Mouse (Mus musculus): ENCODE measurements around the gene Abca14. TPM values are rescaled to one million over a fixed set of nuclear protein-coding genes. Genes with fewer than 3 reads are reported as not detected.
"Not testable (repeated sequence)": the region's sequence is repeated elsewhere in the genome, so short reads cannot be mapped to it uniquely, and the experiment has no call there.

Abca14 gene
- polyA plus RNA-seq, 1 experiment from 2014 or later, result not detected

DNA sequence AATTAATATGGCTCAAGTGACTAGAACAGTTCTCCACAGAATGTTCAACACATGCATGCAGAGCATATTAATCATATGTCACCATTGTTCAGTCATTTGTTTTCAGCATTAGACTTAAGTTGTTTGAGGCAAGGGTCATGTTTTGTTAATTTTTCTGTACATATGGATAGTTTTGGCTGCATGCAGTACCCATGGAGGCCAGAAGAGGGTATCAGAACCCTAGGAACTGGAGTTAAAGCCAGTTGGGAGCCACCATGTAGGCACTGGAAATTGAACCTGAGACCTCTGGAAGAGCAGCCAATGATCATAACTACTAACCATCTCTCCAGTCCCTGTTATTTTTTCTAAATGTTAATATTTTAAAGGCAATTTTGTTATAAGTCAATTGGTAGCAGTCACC lies 37.3 kb downstream of the Abca14 start:
- Histone ChIP-seq H3K4me2 (replicated peaks) (no peak overlapping the region), H3K4me1 (no peaks in the 10 kb centered on the region), H3K27me3 (no peaks in the 10 kb centered on the region), H3K27ac (no peak overlapping the region), H3K9ac (no peak overlapping the region), H3K36me3 (no peaks in the 10 kb centered on the region), H3K9me3 (replicated peaks) (no peaks in the 10 kb centered on the region), H3K4me3 (no peak overlapping the region)
- ATAC-seq (ENCODE audit: low FRiP score), result no peak

DNA sequence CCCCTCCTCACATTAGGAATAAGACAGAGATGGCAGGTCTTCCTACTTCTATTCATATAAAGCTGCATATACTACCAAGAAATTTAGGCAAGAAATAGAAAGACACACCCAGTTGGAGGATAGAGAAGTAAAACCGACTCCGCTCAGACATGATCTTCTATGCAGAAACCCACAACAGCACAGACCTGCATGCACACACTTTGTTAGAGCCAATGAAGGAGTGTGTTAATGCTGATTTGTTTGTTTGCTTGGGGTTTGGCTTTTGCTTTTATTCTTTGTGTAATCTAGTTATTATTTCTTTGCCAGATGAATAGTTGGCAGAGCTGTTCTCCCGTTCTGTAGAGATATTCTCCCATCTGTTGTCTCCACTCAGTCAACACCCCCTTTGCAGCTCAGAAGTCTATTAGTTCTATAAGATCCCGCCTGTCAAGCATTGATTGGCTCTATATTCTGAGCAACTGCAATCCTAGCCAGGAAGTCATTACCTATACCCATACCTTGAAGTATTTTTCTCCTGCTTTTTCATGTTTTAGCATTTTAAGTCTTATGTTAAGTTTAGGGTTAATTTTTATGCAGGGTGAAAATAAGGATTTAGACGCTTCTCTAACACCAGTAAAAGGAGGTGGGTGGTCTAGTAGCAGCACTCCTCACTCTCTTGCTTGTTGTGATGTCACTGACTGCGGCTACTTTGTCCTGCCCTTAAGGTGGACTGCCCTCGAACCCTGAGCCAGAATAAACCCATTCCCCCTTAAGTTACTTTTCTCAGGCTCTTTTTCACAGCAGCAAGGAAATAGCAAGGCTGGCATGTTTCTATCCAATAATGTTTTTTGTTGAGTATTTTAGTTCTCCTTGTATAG lies 67.6 kb downstream of the Abca14 start:
- no peak overlapping the region for H3K9ac ChIP-seq
- H3K4me3 ChIP-seq, result no peak overlapping the region
- H3K36me3 ChIP-seq, result no peaks in the 10 kb centered on the region
- H3K4me1 ChIP-seq, result no peaks in the 10 kb centered on the region
- H3K27me3 ChIP-seq, result no peaks in the 10 kb centered on the region
- 84% methylated on average over 7 of the region's 7 CpGs for WGBS
- no peaks in the 10 kb centered on the region for H3K9me3 ChIP-seq (replicated peaks)
- ATAC-seq (ENCODE audit: low FRiP score), result no peak
- no peak overlapping the region for H3K27ac ChIP-seq
- no peak overlapping the region for H3K4me2 ChIP-seq (replicated peaks)

DNA sequence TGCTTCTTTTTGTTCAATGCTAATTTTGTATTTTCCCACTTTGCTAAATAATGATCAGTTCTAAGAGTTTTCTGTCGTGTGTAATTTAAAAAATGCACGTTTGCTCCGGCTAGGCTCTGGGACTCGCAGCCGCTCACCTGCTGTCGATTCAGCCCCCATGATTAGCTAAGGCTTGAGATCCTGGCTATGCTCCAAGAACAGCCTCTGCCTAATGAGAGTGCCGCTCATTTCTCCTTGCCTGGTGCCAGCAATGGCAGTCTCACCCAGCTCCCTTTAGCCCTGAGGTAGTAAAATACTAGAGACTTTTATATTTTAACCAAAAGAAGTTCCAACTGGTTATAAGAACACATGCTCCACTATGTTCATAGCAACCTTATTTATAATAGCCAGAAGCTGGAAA lies 68.3 kb downstream of the Abca14 start:
- no peaks in the 10 kb centered on the region for H3K36me3 ChIP-seq
- no peak overlapping the region for H3K9ac ChIP-seq
- H3K4me2 ChIP-seq (replicated peaks), result no peak overlapping the region
- WGBS, result 74% methylated on average over 7 of the region's 7 CpGs
- H3K4me3 ChIP-seq, result no peak overlapping the region
- no peaks in the 10 kb centered on the region for H3K27me3 ChIP-seq
- no peaks in the 10 kb centered on the region for H3K4me1 ChIP-seq
- ATAC-seq (ENCODE audit: low FRiP score), result no peak
- no peaks in the 10 kb centered on the region for H3K9me3 ChIP-seq (replicated peaks)
- no peak overlapping the region for H3K27ac ChIP-seq

DNA sequence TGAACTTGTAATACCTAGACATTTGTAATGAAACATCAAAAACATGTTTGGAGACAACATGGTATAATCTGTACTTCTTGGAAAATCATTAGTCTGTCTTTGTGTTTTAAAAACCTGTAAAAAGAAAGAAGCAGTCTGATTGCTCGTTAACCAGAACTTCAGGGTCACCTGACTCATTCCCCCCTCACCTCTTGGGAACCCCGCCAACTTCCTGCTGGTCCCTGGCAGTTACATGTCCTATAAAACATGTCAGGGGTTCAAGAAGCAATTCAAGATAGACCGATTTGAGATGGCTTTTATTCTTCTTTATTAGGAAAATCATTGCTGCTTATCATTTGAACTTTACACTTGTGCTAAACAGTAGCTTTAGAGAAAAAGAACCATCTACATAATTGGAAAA lies 81.5 kb downstream of the Abca14 start:
- no peaks in the 10 kb centered on the region for H3K4me1 ChIP-seq
- no peak for ATAC-seq (ENCODE audit: low FRiP score)
- H3K36me3 ChIP-seq, result no peaks in the 10 kb centered on the region
- no peak overlapping the region for H3K9ac ChIP-seq
- no peaks in the 10 kb centered on the region; the same call in 1 of the 2 replicates for H3K27me3 ChIP-seq
- no peak overlapping the region for H3K4me3 ChIP-seq
- H3K4me2 ChIP-seq (replicated peaks), result no peak overlapping the region
- H3K9me3 ChIP-seq (replicated peaks), result no peaks in the 10 kb centered on the region
- 81% methylated on average over 3 of the region's 3 CpGs for WGBS
- no peak overlapping the region for H3K27ac ChIP-seq

DNA sequence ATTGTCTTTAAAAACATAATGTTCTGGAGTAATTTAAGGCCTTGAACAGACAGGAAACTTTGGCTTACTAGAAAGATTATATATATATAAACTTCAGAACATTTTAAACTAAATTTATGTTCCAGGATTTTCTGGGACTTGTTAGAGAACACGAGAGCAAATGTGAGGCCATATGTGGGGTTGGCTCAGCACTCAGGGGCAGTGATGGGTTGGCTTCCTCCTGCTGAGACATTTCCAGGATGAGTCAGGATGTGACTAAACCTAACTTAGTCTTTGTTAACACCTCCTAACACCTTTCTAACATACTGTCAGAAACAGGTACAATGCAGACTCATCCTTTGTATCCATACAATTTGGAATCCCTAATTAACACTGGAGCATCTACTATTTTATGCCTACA lies 112.3 kb downstream of the Abca14 start:
- 78% methylated on average over 1 of the region's 1 CpGs for WGBS
- no peaks in the 10 kb centered on the region for H3K27me3 ChIP-seq
- no peaks in the 10 kb centered on the region for H3K4me1 ChIP-seq
- no peak for ATAC-seq (ENCODE audit: low FRiP score)
- H3K9me3 ChIP-seq (replicated peaks), result no peaks in the 10 kb centered on the region
- no peak overlapping the region for H3K4me3 ChIP-seq
- H3K36me3 ChIP-seq, result no peaks in the 10 kb centered on the region
- no peak overlapping the region for H3K27ac ChIP-seq
- no peak overlapping the region for H3K9ac ChIP-seq
- H3K4me2 ChIP-seq (replicated peaks), result no peak overlapping the region

DNA sequence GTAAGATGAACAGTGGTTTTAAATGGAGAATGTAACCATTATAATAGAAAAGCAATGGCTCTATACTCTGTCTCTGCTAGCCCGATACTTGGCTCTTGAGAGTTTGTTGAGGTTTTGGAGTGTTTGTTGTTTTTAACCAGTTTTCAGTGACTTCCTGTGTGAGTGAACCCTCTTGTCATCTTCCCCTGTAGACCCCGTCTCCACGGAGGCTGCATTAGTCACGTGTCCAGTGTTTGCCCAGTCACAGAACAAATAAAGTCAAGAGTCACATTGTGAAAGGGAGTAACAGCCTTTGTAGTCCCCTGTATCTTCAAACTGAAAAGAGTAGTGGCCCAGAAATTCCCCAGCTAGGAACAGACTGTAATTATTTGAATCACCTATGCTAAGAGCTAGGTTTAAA lies 119.2 kb downstream of the Abca14 start:
- H3K4me1 ChIP-seq, result no peaks in the 10 kb centered on the region; the same call in 1 of the 2 replicates
- H3K4me3 ChIP-seq, result no peak overlapping the region
- no peak overlapping the region for H3K9ac ChIP-seq
- H3K27ac ChIP-seq, result no peak overlapping the region
- H3K27me3 ChIP-seq, result no peaks in the 10 kb centered on the region
- no peaks in the 10 kb centered on the region for H3K9me3 ChIP-seq (replicated peaks)
- ATAC-seq (ENCODE audit: low FRiP score), result no peak
- WGBS, result 42% methylated on average over 4 of the region's 4 CpGs
- no peaks in the 10 kb centered on the region for H3K36me3 ChIP-seq
- no peak overlapping the region for H3K4me2 ChIP-seq (replicated peaks)

DNA sequence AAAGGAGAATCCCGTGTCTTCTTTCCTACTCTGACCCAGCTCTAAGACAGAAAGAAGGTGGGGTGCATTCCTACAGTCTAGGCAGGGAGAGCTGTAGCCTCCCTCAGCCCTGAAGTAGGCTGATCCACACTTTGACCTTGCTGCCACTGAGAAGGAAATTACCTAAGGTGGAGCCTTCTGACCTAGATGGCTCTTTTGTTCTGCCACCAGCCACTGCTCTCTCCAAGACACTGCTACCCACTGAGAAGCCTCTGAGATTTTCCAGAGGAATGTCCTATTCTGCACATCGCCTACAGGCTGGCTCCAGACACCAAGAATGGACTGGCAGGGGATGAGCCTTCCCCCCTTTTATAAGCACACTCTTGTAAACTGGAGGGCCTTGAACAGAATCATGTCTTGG lies 122.2 kb downstream of the Abca14 start:
- WGBS, result 69% methylated on average over 2 of the region's 2 CpGs
- not testable (repeated sequence) for H3K4me1 ChIP-seq; H3K9ac ChIP-seq; H3K9me3 ChIP-seq (replicated peaks); H3K27me3 ChIP-seq; H3K27ac ChIP-seq; H3K36me3 ChIP-seq; H3K4me2 ChIP-seq (replicated peaks); H3K4me3 ChIP-seq; ATAC-seq (ENCODE audit: low FRiP score)

DNA sequence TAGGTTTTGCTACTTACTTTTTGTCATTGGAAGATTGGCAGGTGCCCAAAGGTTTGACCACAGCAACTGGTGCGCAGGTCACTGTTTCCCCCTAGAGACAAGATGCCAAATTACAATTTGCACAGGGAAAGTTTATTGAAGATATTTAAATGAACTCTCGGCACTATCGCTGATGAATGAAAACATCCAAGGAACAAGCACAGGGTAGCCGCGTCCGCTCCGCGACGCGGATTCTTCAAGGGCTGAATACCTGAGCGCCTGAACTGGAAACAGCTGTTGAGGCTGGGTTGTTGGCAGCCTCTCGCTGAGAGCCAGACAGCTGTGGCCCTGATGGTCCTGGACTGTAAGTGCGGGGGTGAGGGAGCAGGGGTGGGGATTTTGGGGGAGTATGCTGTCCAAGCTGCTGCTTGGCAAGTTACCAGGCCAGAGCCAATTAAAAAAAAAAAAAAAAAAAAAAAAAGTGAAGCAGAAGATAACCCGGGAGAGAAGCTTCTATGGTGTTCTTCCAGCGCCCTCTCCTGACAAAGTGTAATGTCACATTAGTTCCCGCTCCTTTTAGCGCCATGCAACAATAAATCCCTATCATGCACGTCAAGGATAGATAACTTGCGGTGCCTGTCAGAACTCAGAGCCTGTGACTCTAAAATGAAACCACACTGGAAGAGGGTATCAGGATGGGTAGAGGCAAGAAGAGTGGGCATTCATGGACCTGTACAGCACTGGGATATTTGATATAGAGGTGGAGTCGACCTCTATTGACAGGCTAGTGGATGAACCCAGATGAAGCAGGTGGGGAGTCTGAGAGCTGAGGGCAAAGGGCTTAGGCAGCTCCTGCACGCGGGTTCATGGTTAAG lies 123.7 kb downstream of the Abca14 start:
- no peaks in the 10 kb centered on the region for H3K36me3 ChIP-seq
- H3K4me3 ChIP-seq, result no peak overlapping the region
- 19% methylated on average over 22 of the region's 22 CpGs for WGBS
- H3K27ac ChIP-seq, result no peak overlapping the region
- H3K4me1 ChIP-seq, result no peaks in the 10 kb centered on the region; the same call in 1 of the 2 replicates
- H3K27me3 ChIP-seq, result no peaks in the 10 kb centered on the region
- no peaks in the 10 kb centered on the region for H3K9me3 ChIP-seq (replicated peaks)
- no peak overlapping the region for H3K9ac ChIP-seq
- no peak for ATAC-seq (ENCODE audit: low FRiP score)
- peak overlapping the region; percentile 53 for H3K4me2 ChIP-seq (replicated peaks)

DNA sequence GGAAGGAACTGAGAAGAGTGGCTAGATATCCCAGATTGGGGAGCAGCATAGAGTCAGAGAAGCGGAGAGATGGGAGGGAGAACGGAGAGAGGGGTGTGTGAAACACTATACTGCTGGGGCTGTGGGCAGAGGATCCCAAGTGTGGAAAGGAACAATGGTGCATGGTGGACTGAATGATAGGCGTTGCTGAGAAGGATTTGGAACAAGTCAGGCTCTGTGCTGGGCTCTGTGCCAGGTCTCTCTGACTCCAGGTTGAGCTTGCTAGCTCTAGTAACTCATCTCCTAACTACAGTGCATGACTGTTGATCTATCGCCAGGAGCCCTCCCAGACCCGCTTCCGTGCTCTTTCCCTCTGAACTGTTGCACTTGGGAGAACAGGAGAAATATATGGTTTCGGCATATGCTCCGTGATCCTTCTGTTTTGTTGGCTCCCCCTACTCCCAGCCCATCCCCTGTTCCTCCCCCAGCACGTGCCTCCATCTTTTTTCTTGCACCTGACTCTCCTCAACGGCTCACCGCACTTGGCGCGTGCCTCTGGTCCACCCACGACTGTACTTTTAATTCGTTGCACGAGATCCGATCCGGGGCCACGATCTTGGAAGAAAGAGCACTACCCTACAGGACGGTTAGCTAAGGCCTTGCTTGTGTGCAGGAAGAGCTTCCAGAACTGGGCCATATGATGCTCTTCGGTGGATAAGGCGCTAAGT lies 124.5 kb downstream of the Abca14 start, which contains the start of gene Abca15:
Gene Abca15 (plus strand): TSS at position 584 of the 707 bp plus-strand sequence.
- H3K9ac ChIP-seq, result no peak within 1 kb of the TSS
- no peak within 1 kb of the TSS for H3K4me3 ChIP-seq
- WGBS, result 85% methylated on average over 22 of the region's 22 CpGs
- H3K9me3 ChIP-seq (replicated peaks), result no peaks in the 10 kb centered on the region
- H3K27ac ChIP-seq, result no peak within 1 kb of the TSS
- ATAC-seq (ENCODE audit: low FRiP score), result no peak
- H3K36me3 ChIP-seq, result no peaks in the 10 kb centered on the region
- H3K4me2 ChIP-seq (replicated peaks), result peak within 1 kb of the TSS; percentile 53
- H3K27me3 ChIP-seq, result no peaks in the 10 kb centered on the region
- no peaks in the 10 kb centered on the region; the same call in 1 of the 2 replicates for H3K4me1 ChIP-seq

DNA sequence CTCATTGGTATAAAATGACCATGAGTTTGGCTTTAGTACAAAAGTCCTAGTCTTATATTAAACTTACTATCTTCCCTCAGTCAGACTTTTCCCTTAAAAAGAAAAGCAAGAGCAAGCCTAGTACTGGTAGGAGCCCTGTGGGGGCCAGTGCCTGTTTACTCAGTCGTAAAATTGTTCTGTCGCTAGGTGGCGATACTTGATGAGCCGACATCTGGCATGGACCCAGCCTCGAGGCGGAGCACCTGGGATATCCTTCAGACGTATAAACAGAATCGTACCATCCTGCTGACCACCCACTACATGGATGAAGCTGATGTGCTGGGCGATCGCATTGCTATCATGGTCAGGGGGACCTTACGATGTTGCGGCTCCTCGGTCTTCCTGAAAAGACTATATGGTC lies 157.4 kb downstream of the Abca14 start:
- no peak overlapping the region for H3K9ac ChIP-seq
- H3K4me2 ChIP-seq (replicated peaks), result no peak overlapping the region
- WGBS, result 38% methylated on average over 13 of the region's 13 CpGs
- no peak for ATAC-seq (ENCODE audit: low FRiP score)
- no peaks in the 10 kb centered on the region for H3K9me3 ChIP-seq (replicated peaks)
- H3K4me1 ChIP-seq, result no peaks in the 10 kb centered on the region
- H3K27ac ChIP-seq, result no peak overlapping the region
- H3K36me3 ChIP-seq, result no peaks in the 10 kb centered on the region
- H3K4me3 ChIP-seq, result no peak overlapping the region
- H3K27me3 ChIP-seq, result no peaks in the 10 kb centered on the region
